Mouse (Mus musculus) cerebellum, adult 9-10 months (tissue): ENCODE results near the gene Ormdl2.
A peak's percentile ranks its signal among the peaks of the same experiment; 100 is the strongest.
"Not testable (repeated sequence)": the region's sequence is repeated elsewhere in the genome, so short reads cannot be mapped to it uniquely, and the experiment has no call there.

Experiments
- DNase-seq: peaks from one replicate; pipeline ENCODE4 v3.0.0; 2022

The Ormdl2 gene

GRCm38 (mm10) chr10:128821358-128822056, at the start of gene Ormdl2:
TSS of gene Ormdl2 (minus strand) at chr10:128821645.
- peak; percentile 100 for DNase-seq

DNA sequence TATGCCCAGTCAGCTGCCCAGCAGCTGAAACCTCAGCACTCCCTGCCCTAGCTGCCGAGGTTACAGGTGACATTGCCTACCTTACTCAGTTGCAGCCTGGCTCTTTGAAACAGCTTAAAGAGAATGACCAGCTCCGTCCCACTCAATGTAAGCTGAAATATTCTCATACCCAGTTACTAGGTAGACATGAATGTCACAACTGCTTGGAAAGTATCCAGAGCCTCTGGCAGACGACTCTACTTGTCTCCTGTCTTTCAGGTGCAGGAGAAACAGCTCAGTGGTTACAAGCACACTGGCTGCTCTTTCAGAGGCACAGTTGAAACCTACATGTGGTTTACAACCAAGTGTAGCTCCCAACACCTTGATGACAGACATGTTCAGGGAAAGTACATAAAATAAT, 48.9 kb upstream of the Ormdl2 start:
- DNase-seq: no peak

- no peak for DNase-seq
Measured at GRCm38 (mm10) chr10:128866518-128866917, 45.1 kb upstream of the Ormdl2 start.

DNA sequence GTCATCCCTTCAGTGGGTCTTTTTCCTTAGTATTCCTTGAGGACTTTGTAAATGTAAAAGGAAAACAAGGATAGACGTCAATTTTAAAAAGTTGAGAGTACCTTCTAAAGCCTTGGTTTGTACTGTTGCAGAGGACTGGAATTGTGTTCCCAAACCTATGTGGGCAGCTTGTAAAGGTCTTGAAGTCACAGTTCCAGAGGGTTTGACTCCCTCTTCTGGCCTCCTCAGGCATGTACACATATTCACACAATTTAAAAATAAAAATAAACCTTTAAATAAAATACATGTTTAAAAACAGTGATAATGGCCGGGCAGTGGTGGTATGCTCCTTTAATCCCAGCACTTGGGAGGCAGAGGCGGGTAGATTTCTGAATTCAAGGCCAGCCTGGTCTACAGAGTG, 44.6 kb upstream of the Ormdl2 start:
- DNase-seq: no peak

- DNase-seq: no peak
Measured at GRCm38 (mm10) chr10:128861176-128861575, 39.7 kb upstream of the Ormdl2 start.

- DNase-seq: no peak
Measured at GRCm38 (mm10) chr10:128850339-128850738, 28.9 kb upstream of the Ormdl2 start.

DNA sequence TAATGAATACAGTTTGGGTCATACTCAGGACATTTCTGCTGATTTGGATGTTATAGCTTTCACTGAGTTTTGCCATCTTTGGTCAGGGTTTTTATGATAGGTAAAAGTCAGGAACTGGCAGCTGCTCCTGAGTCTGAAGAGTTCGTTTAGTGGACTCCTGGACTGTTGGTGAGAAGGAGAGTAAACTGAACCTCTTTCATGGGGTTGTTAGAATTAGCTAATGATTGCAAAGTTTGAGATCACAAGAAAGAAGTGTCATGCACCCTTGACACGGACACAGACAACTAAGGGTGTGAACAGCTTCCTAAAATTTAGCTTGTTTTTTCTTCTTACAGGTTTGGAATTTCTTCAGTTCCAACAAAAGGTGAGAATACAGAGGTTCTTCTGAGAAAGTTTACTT, 27.0 kb upstream of the Ormdl2 start:
- DNase-seq: no peak

DNA sequence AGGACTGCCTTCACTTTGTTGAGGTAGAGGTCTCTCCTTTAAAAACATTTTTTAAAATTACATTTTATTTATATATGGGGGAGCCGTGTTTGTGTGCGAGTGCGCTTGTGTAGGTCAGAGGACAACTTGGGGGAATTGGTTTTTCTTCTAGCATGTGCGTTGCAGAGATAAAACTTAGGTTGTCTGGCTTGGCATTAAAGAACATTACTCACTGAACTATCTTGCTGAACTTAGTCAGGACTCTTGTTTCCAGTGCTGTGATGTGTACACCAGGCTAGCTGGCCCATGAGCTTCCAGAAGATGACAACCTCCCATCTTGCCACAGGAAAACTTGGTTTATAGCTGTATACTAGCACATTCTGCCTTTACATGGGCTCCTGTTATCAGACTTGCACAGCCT, 25.2 kb upstream of the Ormdl2 start:
- DNase-seq: no peak

- peak; percentile 25 for DNase-seq
Measured at GRCm38 (mm10) chr10:128845516-128845915, 24.1 kb upstream of the Ormdl2 start.

GRCm38 (mm10) chr10:128843260-128843659, 21.8 kb upstream of the Ormdl2 start:
- DNase-seq: no peak

DNA sequence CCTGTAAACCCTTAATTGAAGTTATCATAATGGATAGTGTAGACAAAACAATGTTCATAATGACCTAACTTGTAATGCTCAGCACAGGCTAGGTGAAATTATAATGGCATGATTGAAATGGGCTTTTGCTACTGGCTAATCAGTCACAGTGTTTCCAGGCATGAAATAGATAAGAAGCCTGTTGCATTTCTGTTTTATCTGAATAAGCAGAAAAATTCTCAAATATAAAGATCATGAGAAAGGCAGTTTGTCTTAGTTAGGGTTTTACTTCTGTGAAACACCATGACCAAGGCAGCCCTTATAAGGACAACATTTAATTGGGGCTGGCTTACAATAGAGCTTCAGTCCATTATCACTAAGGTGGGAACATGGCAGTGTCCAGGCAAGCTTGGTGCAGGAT, 19.2 kb upstream of the Ormdl2 start:
- no peak for DNase-seq

- DNase-seq: no peak
Measured at GRCm38 (mm10) chr10:128839434-128839833, 18.0 kb upstream of the Ormdl2 start.

- no peak for DNase-seq
Measured at GRCm38 (mm10) chr10:128837400-128837799, 16.0 kb upstream of the Ormdl2 start.

DNA sequence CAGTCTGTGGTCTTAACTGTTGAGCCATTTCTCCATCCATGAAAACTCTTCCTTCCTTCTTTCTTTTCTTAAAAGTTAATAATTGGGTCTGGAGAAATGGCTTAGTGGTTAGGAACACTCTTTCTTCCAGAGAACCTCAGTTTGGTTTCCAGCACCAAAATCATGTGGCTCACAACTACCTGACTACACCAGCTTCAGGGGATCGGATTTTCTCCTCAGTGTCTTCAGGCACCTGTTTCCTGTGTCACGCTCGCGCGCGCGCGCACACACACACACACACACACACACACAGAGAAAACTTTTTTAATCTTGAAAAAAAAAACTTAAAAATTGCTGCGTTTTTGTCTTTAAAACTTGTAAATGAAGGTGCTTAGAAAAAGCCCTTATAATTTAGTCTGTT, 2.4 kb upstream of the Ormdl2 start:
- no peak for DNase-seq

DNA sequence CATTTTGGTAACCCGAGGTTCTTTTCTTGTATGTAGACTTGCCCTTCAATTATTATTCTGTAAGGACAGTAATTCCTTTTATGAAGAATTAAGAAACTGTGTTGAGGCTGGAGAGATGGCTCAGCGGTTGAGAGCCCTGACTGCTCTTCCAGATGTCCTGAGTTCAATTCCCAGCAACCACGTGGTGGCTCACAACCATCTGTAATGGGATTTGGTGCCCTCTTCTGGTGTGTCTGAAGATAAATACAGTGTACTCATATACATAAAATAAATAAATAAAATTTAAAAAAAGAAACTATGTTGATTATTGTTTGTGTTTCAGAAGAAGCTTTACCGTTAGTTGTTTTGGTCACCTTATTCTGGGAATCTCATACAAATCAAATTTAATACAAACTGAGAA, 1.6 kb upstream of the Ormdl2 start:
- DNase-seq: not testable (repeated sequence)

- DNase-seq: no peak
Measured at GRCm38 (mm10) chr10:128822135-128822534, 690 bp upstream of the Ormdl2 start.

GRCm38 (mm10) chr10:128820217-128820616, 1.2 kb downstream of the Ormdl2 start:
- peak; percentile 22 for DNase-seq

GRCm38 (mm10) chr10:128817033-128817432, 4.4 kb downstream of the Ormdl2 start, which contains the start of gene Sarnp:
TSS of gene Sarnp (plus strand) at chr10:128817333.
- DNase-seq: no peak

GRCm38 (mm10) chr10:128807018-128807417, 14.4 kb downstream of the Ormdl2 start:
- no peak for DNase-seq

DNA sequence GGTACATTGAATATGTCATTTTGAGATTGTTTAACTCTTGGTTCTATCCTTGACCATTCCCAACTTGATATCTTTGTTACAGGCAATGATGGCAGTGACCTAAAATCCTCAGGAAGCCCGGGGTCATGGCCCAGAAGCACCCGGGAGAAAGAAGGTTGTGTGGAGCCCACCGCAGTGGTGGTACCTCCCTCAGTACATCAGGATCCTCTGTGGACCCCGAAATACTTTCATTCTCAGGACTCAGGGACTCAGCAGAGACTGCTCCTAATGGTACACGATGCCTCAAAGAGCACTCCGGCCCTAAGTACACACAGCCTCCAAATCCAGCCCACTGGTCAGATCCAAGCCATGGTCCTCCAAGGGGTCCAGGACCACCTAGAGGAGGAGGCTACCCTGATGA, 15.4 kb downstream of the Ormdl2 start:
- peak; percentile 51 for DNase-seq

GRCm38 (mm10) chr10:128805092-128806000, 16.1 kb downstream of the Ormdl2 start:
- peak; percentile 94 for DNase-seq

GRCm38 (mm10) chr10:128804271-128805091, 17.0 kb downstream of the Ormdl2 start, which contains the start of gene Tmem198b:
TSS of gene Tmem198b (minus strand) at chr10:128804370.
- peak; percentile 83 for DNase-seq

DNA sequence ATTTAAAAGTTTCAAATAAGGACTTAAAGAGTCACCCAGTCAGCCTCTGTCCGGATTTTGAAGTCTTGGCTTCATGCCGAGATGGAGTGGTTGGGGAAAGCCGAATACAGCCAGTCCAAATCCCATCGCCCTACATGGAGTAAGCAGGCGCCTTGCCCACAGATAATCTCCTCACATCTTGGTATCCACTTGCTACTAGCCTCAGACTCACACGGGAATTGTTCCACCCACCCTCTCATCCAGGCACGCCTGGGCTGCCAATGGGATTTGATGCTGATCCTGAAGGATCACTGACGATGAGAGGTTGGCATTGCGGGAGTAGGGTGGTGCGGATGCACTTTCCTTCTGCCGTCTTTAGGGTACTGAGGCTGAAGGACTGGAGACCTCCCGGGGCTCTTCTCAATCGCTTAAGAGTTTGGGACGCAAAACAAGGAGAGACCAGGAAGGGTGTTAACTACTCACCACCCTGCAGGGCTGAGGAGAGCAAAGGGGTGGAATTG, 17.6 kb downstream of the Ormdl2 start, which contains the start of gene Dnajc14:
TSS of gene Dnajc14 (plus strand) at position 292 of the 500 bp plus-strand sequence.
- DNase-seq: peak; percentile 79
